Mouse (Mus musculus): ENCODE measurements around the gene Olfr474. TPM values are rescaled to one million over a fixed set of nuclear protein-coding genes. Genes with fewer than 3 reads are reported as not detected.
"Not testable (repeated sequence)": the region's sequence is repeated elsewhere in the genome, so short reads cannot be mapped to it uniquely, and the experiment has no call there.

Olfr474 gene
- total RNA-seq (2021) = not detected

DNA sequence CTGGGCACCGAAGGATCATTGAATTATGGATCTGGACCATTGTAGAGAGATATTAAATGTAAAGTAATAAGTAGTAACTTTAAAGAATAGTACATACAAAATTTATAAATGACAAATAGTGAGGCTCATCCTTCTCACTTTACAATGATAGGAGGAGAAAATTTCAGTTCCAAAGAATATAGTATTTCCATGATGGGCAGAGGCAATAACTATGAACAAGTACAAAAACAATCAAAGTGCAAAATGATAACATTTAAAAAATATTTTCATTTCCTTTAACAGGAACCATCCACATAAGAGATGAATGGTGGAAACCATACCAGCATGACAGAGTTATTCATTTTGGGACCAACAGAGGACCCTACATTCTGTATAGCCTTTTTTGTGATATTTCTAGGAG, at the start of gene Olfr474:
Olfr474 (plus strand) TSS at position 301 of the 400 bp plus-strand sequence.
- intact Hi-C loops (cut with DNase I) = no loop called here
- DNase-seq = no peak

DNA sequence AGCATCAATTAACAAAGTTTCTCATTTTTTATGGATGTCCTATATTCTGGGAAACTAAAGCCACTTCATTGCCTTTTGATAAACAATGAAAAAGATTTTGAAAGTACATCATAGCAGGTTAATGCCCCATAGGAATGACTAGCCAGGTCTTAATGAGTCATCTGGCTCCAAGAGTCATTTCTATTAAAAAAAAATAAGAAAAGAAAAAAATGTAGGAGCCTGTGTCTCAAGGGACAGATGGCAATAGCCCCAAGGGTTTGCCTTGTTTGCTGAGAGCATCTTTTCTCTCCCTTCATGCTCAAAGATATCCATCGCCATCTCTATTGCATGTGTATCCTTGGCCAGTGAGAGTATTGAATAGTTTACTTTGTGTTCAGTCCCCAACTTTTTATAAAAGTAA, 24.3 kb upstream of the Olfr474 start, which contains the start of gene Olfr473:
Olfr473 (plus strand) TSS at position 301 of the 400 bp plus-strand sequence.
- no peak for DNase-seq
- intact Hi-C loops (cut with DNase I) = no loop called here

- intact Hi-C loops (cut with DNase I); DNase-seq: not testable (repeated sequence)
Observed at GRCm38 (mm10) chr7:107952539-107952938, 1.9 kb upstream of the Olfr474 start.

GRCm38 (mm10) chr7:107964503-107964902, 10.1 kb downstream of the Olfr474 start, which contains the start of gene Olfr476:
TSS of gene Olfr476 (plus strand) at chr7:107964803.
- intact Hi-C loops (cut with DNase I) = no loop called here
- DNase-seq = no peak

DNA sequence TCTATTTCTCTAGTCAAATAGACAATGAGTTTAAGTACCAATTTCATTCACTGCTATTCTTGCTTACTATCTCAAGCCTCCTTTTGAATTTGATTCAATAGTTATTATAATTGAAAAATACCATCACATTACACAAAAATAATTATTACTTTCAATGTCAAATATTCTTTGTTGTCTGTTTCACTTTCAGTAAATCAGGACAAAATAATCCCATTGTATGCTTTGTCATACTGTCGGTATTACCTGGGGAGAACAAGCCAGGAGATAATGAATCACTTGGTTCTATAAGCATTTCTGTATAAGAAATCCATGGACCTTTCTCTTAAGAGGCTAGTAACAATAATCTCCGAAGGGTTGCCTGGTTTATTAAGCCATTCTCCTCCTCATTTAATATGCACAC, 31.9 kb downstream of the Olfr474 start, which contains the start of gene Olfr477:
Olfr477 (plus strand) TSS at position 301 of the 400 bp plus-strand sequence.
- no peak for DNase-seq
- intact Hi-C loops (cut with DNase I) = no loop called here

Other genes with a start within 250 kb of the Olfr474 start
- gene Cyb5r2, start 196.6 kb upstream of the Olfr474 start, total RNA-seq (2021) = not detected
- not detected for gene Ovch2, start 153.4 kb upstream of the Olfr474 start, total RNA-seq (2021)
- not detected for gene Olfr467, start 142.4 kb upstream of the Olfr474 start, total RNA-seq (2021)
- gene Olfr469, start 129.1 kb upstream of the Olfr474 start, total RNA-seq (2021) = not detected
- not detected for gene Olfr470, start 107.2 kb upstream of the Olfr474 start, total RNA-seq (2021)
- not detected for gene Olfr472, start 56.7 kb upstream of the Olfr474 start, total RNA-seq (2021)
- gene Olfr473, start 24.2 kb upstream of the Olfr474 start, total RNA-seq (2021) = not detected
- gene Olfr476, start 10.2 kb downstream of the Olfr474 start, total RNA-seq (2021) = not detected
- not detected for gene Olfr477, start 32.0 kb downstream of the Olfr474 start, total RNA-seq (2021)
- not detected for gene Olfr478, start 79.3 kb downstream of the Olfr474 start, total RNA-seq (2021)
- gene Olfr479, start 96.0 kb downstream of the Olfr474 start, total RNA-seq (2021) = not detected
- gene Olfr480, start 112.7 kb downstream of the Olfr474 start, total RNA-seq (2021) = not detected
- gene Olfr481, start 125.2 kb downstream of the Olfr474 start, total RNA-seq (2021) = not detected
- 1 to 10 TPM in 1 of 2 experiments, under 1 TPM in 1; 0.62 to 1.0 TPM for gene Olfr482, start 142.9 kb downstream of the Olfr474 start, total RNA-seq (2021)
- gene Olfr483, start 146.2 kb downstream of the Olfr474 start, total RNA-seq (2021) = not detected
- not detected for gene Olfr484, start 172.8 kb downstream of the Olfr474 start, total RNA-seq (2021)
- gene Olfr485, start 205.2 kb downstream of the Olfr474 start, total RNA-seq (2021) = not detected
- not detected for gene Olfr486, start 218.1 kb downstream of the Olfr474 start, total RNA-seq (2021)

Data from heart, postnatal 36 days (tissue).